Mouse (Mus musculus) ES-E14 (cell line): ENCODE measurements around the gene Znrd1.
A peak's percentile ranks its signal among the peaks of the same experiment; 100 is the strongest.

Experiments used
- CHD2 ChIP-seq: IDR thresholded peaks from 2 replicates; pipeline ENCODE4 v1.6.1; 2014; ENCODE audit warnings: mild to moderate bottlenecking, low read depth, low read length, inconsistent platforms
- HCFC1 ChIP-seq: IDR thresholded peaks from 2 replicates; pipeline ENCODE4 v1.6.1; 2012; ENCODE audit warnings: low read length, inconsistent platforms, borderline replicate concordance; ENCODE audit not compliant: insufficient read depth
- MAFK ChIP-seq: IDR thresholded peaks from 2 replicates; pipeline ENCODE4 v1.6.1; 2014; ENCODE audit warnings: mild to moderate bottlenecking, low read depth, low read length, inconsistent platforms; ENCODE audit not compliant: insufficient read depth
- ZNF384 ChIP-seq: IDR thresholded peaks from 2 replicates; pipeline ENCODE4 v1.6.1; 2012; ENCODE audit warnings: low read depth, low read length, inconsistent platforms

DNA sequence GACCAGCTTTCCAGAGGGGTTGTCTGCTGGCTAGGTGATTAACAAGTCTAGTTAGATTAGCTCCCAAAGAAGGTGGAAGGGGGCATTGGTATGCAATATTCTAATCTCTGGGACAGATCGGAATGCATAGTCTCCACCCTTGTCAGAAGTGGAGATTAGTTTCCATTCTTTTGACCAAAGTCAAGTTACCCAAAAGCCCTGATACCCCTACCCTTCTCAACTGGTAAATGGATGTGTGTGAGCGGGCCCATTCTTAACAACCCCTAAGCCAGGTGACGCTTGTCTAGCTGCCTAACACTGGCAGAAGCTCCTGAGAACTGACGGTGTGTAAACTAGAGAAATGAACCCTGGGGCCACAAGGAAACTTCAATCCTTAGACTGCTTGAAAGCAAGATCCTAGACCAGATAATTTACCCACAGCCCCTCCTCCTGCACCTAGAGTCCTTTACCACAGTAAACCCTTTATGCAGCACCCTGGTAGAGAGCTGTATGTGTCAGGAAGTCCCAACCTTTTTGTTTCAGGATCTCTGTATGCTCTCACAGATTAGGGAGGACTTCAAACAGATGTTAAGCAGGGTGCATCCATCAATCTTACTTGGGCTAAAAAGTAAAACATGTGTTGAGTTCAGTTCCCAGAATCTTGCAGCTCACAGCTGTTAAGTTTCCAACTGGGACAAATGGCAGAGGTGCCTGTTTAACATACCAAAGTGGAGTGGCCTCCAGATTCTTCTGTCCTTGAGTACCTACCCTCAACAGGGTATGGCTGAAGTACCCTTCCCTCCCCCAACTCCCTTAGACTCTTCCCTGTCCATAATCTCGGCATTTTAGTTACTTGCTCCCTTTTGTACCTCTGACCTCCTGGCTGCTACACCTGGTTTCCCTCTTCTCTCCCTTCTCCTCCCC is 24.1 kb upstream of the Znrd1 start:
- no peak for TF ChIP-seq ZNF384
- no peak for TF ChIP-seq MAFK
- TF ChIP-seq HCFC1, result no peak
- peak; percentile 15; the same call in 1 of the 2 replicates for TF ChIP-seq CHD2
